Mouse (Mus musculus): ENCODE measurements at regions not wholly inside any gene's neighbourhood (a gene's known extent, or its start where the extent isn't known, plus 50 kb on each side); places are given as distances from the start of the nearest gene placed in this dataset.
"Not testable (repeated sequence)": the region's sequence is repeated elsewhere in the genome, so short reads cannot be mapped to it uniquely, and the experiment has no call there.

GRCm38 (mm10) chrX:159018955-159019354, 191.2 kb upstream of the Rps6ka3 start:
- H3K27me3 ChIP-seq (ENCODE audit: low read depth, poor library complexity, severe bottlenecking): peaks cover 29% of the 10 kb centered on the region
- H3K36me3 ChIP-seq: no peaks in the 10 kb centered on the region
- no peaks in the 10 kb centered on the region for H3K9me3 ChIP-seq (replicated peaks)
- no peaks in the 10 kb centered on the region for H3K4me1 ChIP-seq
- WGBS: 78% methylated on average over 1 of the region's 1 CpGs
- DNase-seq (ENCODE audit: low spot score): no peak
- no peak overlapping the region for H3K4me3 ChIP-seq
- no peak overlapping the region for H3K27ac ChIP-seq

GRCm38 (mm10) chrX:159026311-159026710, 183.8 kb upstream of the Rps6ka3 start:
- no peak for DNase-seq (ENCODE audit: low spot score)
- no peaks in the 10 kb centered on the region for H3K9me3 ChIP-seq (replicated peaks)
- 84% methylated on average over 1 of the region's 1 CpGs for WGBS
- no peaks in the 10 kb centered on the region for H3K36me3 ChIP-seq
- peaks cover 61% of the 10 kb centered on the region for H3K27me3 ChIP-seq (ENCODE audit: low read depth, poor library complexity, severe bottlenecking)
- H3K4me1 ChIP-seq: no peaks in the 10 kb centered on the region
- no peak overlapping the region for H3K4me3 ChIP-seq
- no peak overlapping the region for H3K27ac ChIP-seq

GRCm38 (mm10) chrX:159031927-159032326, 178.2 kb upstream of the Rps6ka3 start:
- WGBS: 82% methylated on average over 4 of the region's 4 CpGs
- Histone ChIP-seq H3K36me3 (no peaks in the 10 kb centered on the region), H3K4me1 (no peaks in the 10 kb centered on the region), H3K27ac (no peak overlapping the region), H3K9me3 (replicated peaks) (no peaks in the 10 kb centered on the region), H3K27me3 (ENCODE audit: low read depth, poor library complexity, severe bottlenecking) (peaks cover 51% of the 10 kb centered on the region), H3K4me3 (no peak overlapping the region)
- no peak for DNase-seq (ENCODE audit: low spot score)

- DNase-seq (ENCODE audit: low spot score): peak; percentile 61
- peaks cover 70% of the 10 kb centered on the region for H3K27me3 ChIP-seq (ENCODE audit: low read depth, poor library complexity, severe bottlenecking)
Observed at GRCm38 (mm10) chrX:159043432-159043831, 166.7 kb upstream of the Rps6ka3 start.

GRCm38 (mm10) chrX:159047876-159048275, 162.2 kb upstream of the Rps6ka3 start:
- 20% methylated on average over 2 of the region's 2 CpGs for whole genome bisulfite sequencing
- H3K36me3 ChIP-seq: no peaks in the 10 kb centered on the region
- peaks cover 43% of the 10 kb centered on the region for H3K27me3 ChIP-seq (ENCODE audit: low read depth, poor library complexity, severe bottlenecking)
- H3K9me3 ChIP-seq (replicated peaks): no peaks in the 10 kb centered on the region
- no peak overlapping the region for H3K27ac ChIP-seq
- DNase-seq (ENCODE audit: low spot score): no peak
- H3K4me3 ChIP-seq: no peak overlapping the region
- H3K4me1 ChIP-seq: peaks cover 9% of the 10 kb centered on the region; the same call in 1 of the 2 replicates

More at GRCm38 (mm10) chrX:159043432-159043831, 166.7 kb upstream of the Rps6ka3 start:
- Histone ChIP-seq H3K36me3 (no peaks in the 10 kb centered on the region), H3K27ac (no peak overlapping the region), H3K4me1 (peaks cover 8% of the 10 kb centered on the region; the same call in 1 of the 2 replicates), H3K9me3 (replicated peaks) (no peaks in the 10 kb centered on the region), H3K4me3 (no peak overlapping the region)
- 19% methylated on average over 3 of the region's 3 CpGs for WGBS

- H3K4me1 ChIP-seq: 0 out of 2 replicates have a peak, but pooled peaks cover 4% of the 10 kb centered on the region
- 74% methylated on average over 8 of the region's 8 CpGs for WGBS
- no peaks in the 10 kb centered on the region for H3K9me3 ChIP-seq (replicated peaks)
- H3K27me3 ChIP-seq (ENCODE audit: low read depth, poor library complexity, severe bottlenecking): peaks cover 50% of the 10 kb centered on the region
- DNase-seq (ENCODE audit: low spot score): no peak
- H3K4me3 ChIP-seq: no peak overlapping the region
- H3K36me3 ChIP-seq: no peaks in the 10 kb centered on the region
- H3K27ac ChIP-seq: no peak overlapping the region
Observed at GRCm38 (mm10) chrX:159055689-159056461, 154.2 kb upstream of the Rps6ka3 start.

- Histone ChIP-seq H3K9me3 (replicated peaks) (no peaks in the 10 kb centered on the region), H3K27ac (no peak overlapping the region), H3K27me3 (ENCODE audit: low read depth, poor library complexity, severe bottlenecking) (peaks cover 52% of the 10 kb centered on the region), H3K36me3 (no peaks in the 10 kb centered on the region), H3K4me3 (no peak overlapping the region), H3K4me1 (0 out of 2 replicates have a peak, but pooled peaks cover 4% of the 10 kb centered on the region)
- DNase-seq (ENCODE audit: low spot score): no peak
Observed at GRCm38 (mm10) chrX:159056462-159056805, 153.7 kb upstream of the Rps6ka3 start.

GRCm38 (mm10) chrX:159058931-159059330, 151.2 kb upstream of the Rps6ka3 start:
- no peaks in the 10 kb centered on the region for H3K36me3 ChIP-seq
- H3K4me3 ChIP-seq: no peak overlapping the region
- H3K4me1 ChIP-seq: 0 out of 2 replicates have a peak, but pooled peaks cover 4% of the 10 kb centered on the region
- H3K9me3 ChIP-seq (replicated peaks): no peaks in the 10 kb centered on the region
- peaks cover 77% of the 10 kb centered on the region for H3K27me3 ChIP-seq (ENCODE audit: low read depth, poor library complexity, severe bottlenecking)
- H3K27ac ChIP-seq: no peak overlapping the region
- no peak for DNase-seq (ENCODE audit: low spot score)

GRCm38 (mm10) chrX:159061322-159061721, 148.8 kb upstream of the Rps6ka3 start:
- no peaks in the 10 kb centered on the region for H3K9me3 ChIP-seq (replicated peaks)
- no peak overlapping the region for H3K27ac ChIP-seq
- no peak for DNase-seq (ENCODE audit: low spot score)
- no peak overlapping the region for H3K4me3 ChIP-seq
- peaks cover 83% of the 10 kb centered on the region for H3K27me3 ChIP-seq (ENCODE audit: low read depth, poor library complexity, severe bottlenecking)
- H3K4me1 ChIP-seq: 0 out of 2 replicates have a peak, but pooled peaks cover 4% of the 10 kb centered on the region
- no peaks in the 10 kb centered on the region for H3K36me3 ChIP-seq

- Histone ChIP-seq H3K9me3 (replicated peaks) (no peaks in the 10 kb centered on the region), H3K27ac (no peak overlapping the region), H3K36me3 (no peaks in the 10 kb centered on the region), H3K27me3 (ENCODE audit: low read depth, poor library complexity, severe bottlenecking) (peaks cover 94% of the 10 kb centered on the region), H3K4me1 (no peaks in the 10 kb centered on the region), H3K4me3 (no peak overlapping the region)
- 81% methylated on average over 2 of the region's 2 CpGs for WGBS
- DNase-seq (ENCODE audit: low spot score): no peak
Observed at GRCm38 (mm10) chrX:159066212-159066611, 143.9 kb upstream of the Rps6ka3 start.

GRCm38 (mm10) chrX:159072647-159073046, 137.5 kb upstream of the Rps6ka3 start:
- Histone ChIP-seq H3K9me3 (replicated peaks) (no peaks in the 10 kb centered on the region), H3K4me3 (no peak overlapping the region), H3K27me3 (ENCODE audit: low read depth, poor library complexity, severe bottlenecking) (peaks cover 94% of the 10 kb centered on the region), H3K4me1 (no peaks in the 10 kb centered on the region), H3K27ac (no peak overlapping the region), H3K36me3 (no peaks in the 10 kb centered on the region)
- DNase-seq (ENCODE audit: low spot score): no peak
- WGBS: 89% methylated on average over 3 of the region's 3 CpGs

- DNase-seq (ENCODE audit: low spot score): no peak
- Histone ChIP-seq H3K9me3 (replicated peaks) (no peaks in the 10 kb centered on the region), H3K27ac (no peak overlapping the region), H3K27me3 (ENCODE audit: low read depth, poor library complexity, severe bottlenecking) (peaks cover 87% of the 10 kb centered on the region), H3K4me3 (no peak overlapping the region), H3K36me3 (no peaks in the 10 kb centered on the region), H3K4me1 (no peaks in the 10 kb centered on the region)
Observed at GRCm38 (mm10) chrX:159073533-159073932, 136.6 kb upstream of the Rps6ka3 start.

GRCm38 (mm10) chrX:159080508-159080907, 129.6 kb upstream of the Rps6ka3 start:
- 76% methylated on average over 2 of the region's 2 CpGs for WGBS
- H3K36me3 ChIP-seq: no peaks in the 10 kb centered on the region
- H3K4me1 ChIP-seq: no peaks in the 10 kb centered on the region
- peaks cover 86% of the 10 kb centered on the region for H3K27me3 ChIP-seq (ENCODE audit: low read depth, poor library complexity, severe bottlenecking)
- no peaks in the 10 kb centered on the region for H3K9me3 ChIP-seq (replicated peaks)
- no peak overlapping the region for H3K4me3 ChIP-seq
- H3K27ac ChIP-seq: no peak overlapping the region
- no peak for DNase-seq (ENCODE audit: low spot score)

- not testable (repeated sequence) for H3K27me3 ChIP-seq (ENCODE audit: low read depth, poor library complexity, severe bottlenecking); H3K4me1 ChIP-seq; H3K9me3 ChIP-seq (replicated peaks); H3K4me3 ChIP-seq; H3K27ac ChIP-seq; DNase-seq (ENCODE audit: low spot score); H3K36me3 ChIP-seq
- 97% methylated on average over 6 of the region's 6 CpGs for WGBS
Observed at GRCm38 (mm10) chrX:159110651-159111050, 99.5 kb upstream of the Rps6ka3 start.

All from limb, embryonic 10.5 days (tissue).